Mouse (Mus musculus): Measurements from ENCODE around the gene Numb. TPM values are rescaled to one million over a fixed set of nuclear protein-coding genes. Genes with fewer than 3 reads are reported as not detected.

Gene Numb
- polyA plus RNA-seq (2016; fragmentation: Nextera tagmentation; extraction: Ambion mirVana) = 40.6 and 43.7 TPM in 2 replicates

DNA sequence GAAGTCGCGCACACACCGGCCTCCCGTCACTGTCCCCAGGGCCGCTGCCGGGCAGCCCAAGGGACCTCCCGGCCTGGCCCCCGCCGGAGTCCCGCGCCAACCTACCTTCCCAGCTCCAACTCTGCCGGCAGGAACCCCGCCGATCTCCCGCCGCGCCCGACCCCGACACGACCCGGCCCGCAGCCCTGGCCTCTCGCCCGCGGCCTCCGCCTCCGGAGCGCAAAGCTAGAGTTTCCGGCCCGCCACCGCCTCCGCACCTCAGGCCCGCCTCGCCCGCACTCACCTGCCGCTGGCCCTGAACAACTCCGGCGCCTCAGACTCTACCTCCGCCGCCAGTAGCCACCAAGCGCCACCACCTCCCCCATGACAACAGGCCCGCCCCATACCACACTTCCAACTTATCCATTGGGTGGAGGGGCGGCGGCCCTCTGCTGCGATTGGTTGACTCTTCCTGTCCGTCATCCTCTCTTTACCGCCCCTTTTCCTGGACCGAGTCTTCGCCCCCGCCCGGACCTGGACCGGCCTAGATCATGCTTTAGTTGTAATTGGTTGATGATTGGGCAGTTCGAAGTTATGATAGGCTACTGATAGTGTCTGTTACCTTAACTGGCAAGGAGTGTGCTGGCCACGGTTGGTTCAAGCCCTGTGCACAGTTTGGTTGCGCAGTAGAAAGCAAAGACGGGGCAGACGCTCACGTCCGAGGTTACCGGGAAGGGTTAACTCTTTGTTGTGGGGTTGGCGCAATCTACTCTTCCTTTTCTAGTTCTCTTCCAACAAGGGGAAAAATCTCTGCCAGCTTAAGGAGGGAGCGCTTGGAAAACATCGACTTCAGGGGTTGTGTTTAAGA, at the start of gene Numb:
Gene Numb (minus strand): TSS at position 400 of the 847 bp plus-strand sequence.
- H3K4me3 ChIP-seq = peak within 1 kb of the TSS; percentile 90
- H3K4me1 ChIP-seq (replicated peaks) = peaks cover 45% of the 10 kb centered on the region
- H3K9ac ChIP-seq = peak within 1 kb of the TSS; percentile 89
- H3K9me3 ChIP-seq (replicated peaks) = no peaks in the 10 kb centered on the region
- peak; percentile 99 for ATAC-seq (ENCODE audit: insufficient number of reproducible peaks, low FRiP score)
- H3K36me3 ChIP-seq = peaks cover 3% of the 10 kb centered on the region; the same call in 1 of the 2 replicates
- H3K27ac ChIP-seq (ENCODE audit: poor library complexity, severe bottlenecking) = peak within 1 kb of the TSS; percentile 93
- under 1% methylated on average over 62 of the region's 63 CpGs for WGBS
- peak within 1 kb of the TSS; percentile 72 for H3K4me2 ChIP-seq
- no peaks in the 10 kb centered on the region for H3K27me3 ChIP-seq (replicated peaks)

- no peaks in the 10 kb centered on the region for H3K36me3 ChIP-seq
- H3K4me2 ChIP-seq = no peak overlapping the region
- no peak overlapping the region for H3K9ac ChIP-seq
- H3K27ac ChIP-seq (ENCODE audit: poor library complexity, severe bottlenecking) = no peak overlapping the region
- ATAC-seq (ENCODE audit: insufficient number of reproducible peaks, low FRiP score) = no peak
- H3K9me3 ChIP-seq (replicated peaks) = no peaks in the 10 kb centered on the region
- H3K4me3 ChIP-seq = no peak overlapping the region
- H3K27me3 ChIP-seq (replicated peaks) = 0 out of 2 replicates have a peak, but pooled peaks cover 3% of the 10 kb centered on the region
- no peaks in the 10 kb centered on the region for H3K4me1 ChIP-seq (replicated peaks)
- WGBS = 80% methylated on average over 6 of the region's 7 CpGs
These were observed 43.5 kb upstream of the Numb start for GRCm38 (mm10) chr12:83965235-83965634.

DNA sequence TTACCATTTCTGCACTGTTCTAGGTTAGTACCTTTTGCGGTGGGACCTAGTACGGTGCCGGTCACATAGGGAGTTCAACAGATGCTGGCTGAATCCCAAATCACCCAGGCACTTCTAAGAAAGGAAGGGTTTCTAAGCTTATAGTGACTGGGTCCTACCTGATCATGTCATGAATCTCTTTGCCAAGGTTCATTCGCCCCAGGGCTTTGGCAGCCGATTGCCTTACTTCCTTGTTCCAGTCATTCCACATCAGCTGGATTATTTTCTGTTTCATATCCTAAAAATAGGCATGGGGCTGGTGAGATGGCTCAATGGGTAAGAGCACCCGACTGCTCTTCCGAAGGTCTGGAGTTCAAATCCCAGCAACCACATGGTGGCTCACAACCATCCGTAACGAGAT, 36.5 kb upstream of the Numb start:
- H3K27ac ChIP-seq (ENCODE audit: poor library complexity, severe bottlenecking) = no peak overlapping the region
- no peaks in the 10 kb centered on the region for H3K27me3 ChIP-seq (replicated peaks)
- no peaks in the 10 kb centered on the region for H3K9me3 ChIP-seq (replicated peaks)
- WGBS = 85% methylated on average over 9 of the region's 9 CpGs
- H3K36me3 ChIP-seq = peaks cover 11% of the 10 kb centered on the region; the same call in 1 of the 2 replicates
- H3K4me3 ChIP-seq = no peak overlapping the region
- H3K9ac ChIP-seq = no peak overlapping the region
- no peak overlapping the region for H3K4me2 ChIP-seq
- no peak for ATAC-seq (ENCODE audit: insufficient number of reproducible peaks, low FRiP score)
- peaks cover 10% of the 10 kb centered on the region for H3K4me1 ChIP-seq (replicated peaks)

- Histone ChIP-seq H3K9me3 (replicated peaks) (no peaks in the 10 kb centered on the region), H3K4me3 (peak overlapping the region; percentile 90), H3K4me2 (peak overlapping the region; percentile 99), H3K27me3 (replicated peaks) (no peaks in the 10 kb centered on the region), H3K4me1 (replicated peaks) (peaks cover 38% of the 10 kb centered on the region), H3K36me3 (peaks cover 24% of the 10 kb centered on the region), H3K9ac (peak overlapping the region; percentile 92), H3K27ac (ENCODE audit: poor library complexity, severe bottlenecking) (no peak overlapping the region)
- ATAC-seq (ENCODE audit: insufficient number of reproducible peaks, low FRiP score) = no peak
- 40% methylated on average over 32 of the region's 32 CpGs for WGBS
These were observed 30.2 kb upstream of the Numb start for GRCm38 (mm10) chr12:83951711-83952575.

DNA sequence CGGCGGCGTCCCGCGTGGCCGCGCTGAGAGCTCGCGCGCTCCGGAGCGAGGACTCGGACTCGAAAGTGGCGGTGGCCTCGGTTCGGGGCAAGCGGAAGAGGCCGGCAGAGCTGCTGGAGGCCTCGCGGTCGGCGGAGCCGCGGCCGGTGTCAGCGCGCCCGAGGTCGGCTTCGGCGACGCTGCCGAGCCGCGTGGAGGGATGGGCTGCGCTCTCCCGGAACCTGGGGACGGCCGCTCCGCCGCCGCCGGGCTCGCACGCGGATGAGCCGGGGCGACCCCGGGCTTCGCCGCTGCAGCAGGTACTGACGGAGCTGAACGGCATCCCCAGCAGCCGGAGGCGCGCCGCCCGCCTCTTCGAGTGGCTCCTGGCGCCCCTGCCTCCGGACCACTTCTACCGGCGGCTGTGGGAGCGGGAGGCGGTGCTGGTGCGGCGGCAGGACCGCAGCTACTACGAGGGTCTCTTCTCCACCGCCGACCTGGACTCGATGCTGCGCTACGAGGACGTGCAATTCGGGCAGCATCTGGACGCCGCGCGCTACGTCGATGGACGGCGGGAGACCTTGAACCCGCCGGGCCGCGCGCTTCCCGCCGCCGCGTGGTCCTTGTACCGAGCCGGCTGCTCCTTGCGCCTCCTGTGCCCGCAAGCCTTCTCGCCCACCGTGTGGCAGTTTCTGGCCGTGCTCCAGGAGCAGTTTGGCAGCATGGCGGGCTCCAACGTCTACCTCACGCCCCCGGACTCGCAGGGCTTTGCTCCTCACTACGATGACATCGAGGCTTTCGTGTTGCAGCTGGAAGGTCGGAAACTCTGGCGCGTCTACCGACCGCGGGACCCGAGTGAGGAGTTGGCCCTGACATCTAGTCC, 29.3 kb upstream of the Numb start:
- ATAC-seq (ENCODE audit: insufficient number of reproducible peaks, low FRiP score) = peak; percentile 63

DNA sequence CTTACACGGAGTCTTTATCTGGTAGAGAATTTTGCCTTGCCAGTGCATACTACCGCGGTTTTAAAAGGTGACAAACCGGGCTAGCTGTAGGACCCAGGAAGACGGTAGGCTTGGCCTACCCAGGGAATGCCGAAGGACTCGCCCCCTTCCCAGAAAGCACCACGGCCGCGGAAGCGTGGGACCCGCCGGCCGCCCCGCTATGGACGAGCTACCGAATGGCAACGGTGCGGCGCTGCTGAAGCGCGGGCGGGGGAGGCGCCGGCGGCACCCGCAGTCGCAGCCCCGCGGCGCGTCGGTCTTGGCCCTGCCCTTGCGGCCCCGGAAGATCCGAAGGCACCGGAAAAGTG, 28.7 kb upstream of the Numb start, which contains the start of gene Riox1:
Gene Riox1 (plus strand): TSS at position 116 of the 347 bp plus-strand sequence.
- Histone ChIP-seq H3K27ac (ENCODE audit: poor library complexity, severe bottlenecking) (peak within 1 kb of the TSS; percentile 71), H3K4me2 (peak within 1 kb of the TSS; percentile 99), H3K9ac (peak within 1 kb of the TSS; percentile 92), H3K4me3 (peak within 1 kb of the TSS; percentile 90), H3K27me3 (replicated peaks) (no peaks in the 10 kb centered on the region), H3K9me3 (replicated peaks) (no peaks in the 10 kb centered on the region), H3K4me1 (replicated peaks) (peaks cover 36% of the 10 kb centered on the region), H3K36me3 (peaks cover 22% of the 10 kb centered on the region)
- WGBS = under 1% methylated on average over 37 of the region's 37 CpGs
- peak; percentile 86 for ATAC-seq (ENCODE audit: insufficient number of reproducible peaks, low FRiP score)

More for the DNA sequence above, 29.3 kb upstream of the Numb start:
- peak overlapping the region; percentile 92 for H3K9ac ChIP-seq
- H3K4me2 ChIP-seq = peak overlapping the region; percentile 99
- under 1% methylated on average over 116 of the region's 116 CpGs for WGBS
- peaks cover 38% of the 10 kb centered on the region for H3K4me1 ChIP-seq (replicated peaks)
- H3K4me3 ChIP-seq = peak overlapping the region; percentile 90
- peaks cover 24% of the 10 kb centered on the region for H3K36me3 ChIP-seq
- no peaks in the 10 kb centered on the region for H3K9me3 ChIP-seq (replicated peaks)
- H3K27me3 ChIP-seq (replicated peaks) = no peaks in the 10 kb centered on the region
- H3K27ac ChIP-seq (ENCODE audit: poor library complexity, severe bottlenecking) = peak overlapping the region; percentile 71

GRCm38 (mm10) chr12:83949776-83950492, 28.2 kb upstream of the Numb start:
- no peaks in the 10 kb centered on the region for H3K9me3 ChIP-seq (replicated peaks)
- no peaks in the 10 kb centered on the region for H3K27me3 ChIP-seq (replicated peaks)
- ATAC-seq (ENCODE audit: insufficient number of reproducible peaks, low FRiP score) = no peak
- H3K4me2 ChIP-seq = peak overlapping the region; percentile 99
- WGBS = 30% methylated on average over 11 of the region's 11 CpGs
- H3K36me3 ChIP-seq = peaks cover 20% of the 10 kb centered on the region
- peak overlapping the region; percentile 92; the same call in 1 of the 2 replicates for H3K9ac ChIP-seq
- 0 out of 2 replicates have a peak overlapping the region, but pooled peaks have one; percentile 14 for H3K27ac ChIP-seq (ENCODE audit: poor library complexity, severe bottlenecking)
- H3K4me1 ChIP-seq (replicated peaks) = peaks cover 34% of the 10 kb centered on the region
- peak overlapping the region; percentile 90 for H3K4me3 ChIP-seq

DNA sequence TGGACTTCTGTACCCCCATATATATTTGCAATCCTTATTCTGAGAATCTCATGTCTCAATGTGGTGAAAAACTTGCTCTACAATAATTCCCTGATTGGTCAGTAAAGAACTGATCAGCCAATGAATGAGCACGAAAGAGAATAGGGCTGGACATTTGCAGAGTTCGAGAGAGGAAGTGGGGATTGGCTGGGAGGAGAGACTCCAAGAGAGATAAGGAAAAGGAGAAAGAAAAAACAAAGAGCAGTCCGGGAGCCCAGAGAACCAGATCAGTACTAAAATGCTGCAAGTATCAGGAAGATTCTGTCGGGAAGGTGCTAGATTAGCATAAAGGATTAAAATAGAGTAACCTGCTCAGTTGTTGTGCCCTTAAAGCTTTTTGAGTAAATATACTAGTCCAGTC, 27.3 kb upstream of the Numb start:
- ATAC-seq (ENCODE audit: insufficient number of reproducible peaks, low FRiP score) = no peak

DNA sequence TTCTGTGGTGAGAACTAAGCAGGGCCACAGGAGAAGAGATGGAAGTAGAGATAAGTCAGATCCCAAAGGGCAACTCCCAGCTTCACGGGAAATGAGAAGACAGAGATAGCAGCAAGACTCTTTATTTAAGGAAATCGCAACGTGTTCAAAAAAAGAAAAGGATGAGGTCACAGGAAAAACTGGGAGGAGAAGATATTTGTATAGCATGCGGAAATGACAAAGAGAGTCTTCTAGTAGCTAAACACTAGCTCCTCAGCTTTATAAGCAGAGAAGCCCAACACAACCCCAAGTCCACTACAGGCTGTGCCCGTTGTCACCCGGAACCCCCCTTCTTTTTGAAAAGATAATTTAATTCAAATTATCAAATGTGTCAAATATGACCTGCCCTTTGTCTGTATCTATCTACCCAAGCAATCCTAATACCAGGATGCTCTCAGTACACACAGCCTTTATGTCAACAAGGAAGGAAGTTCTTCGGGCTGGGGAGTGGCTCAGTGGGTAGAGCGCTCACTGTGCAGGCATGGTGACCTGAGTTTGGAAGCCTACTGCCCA, 25.6 kb upstream of the Numb start:
- H3K36me3 ChIP-seq = peaks cover 5% of the 10 kb centered on the region
- H3K4me1 ChIP-seq (replicated peaks) = peaks cover 18% of the 10 kb centered on the region
- no peak for ATAC-seq (ENCODE audit: insufficient number of reproducible peaks, low FRiP score)
- H3K9me3 ChIP-seq (replicated peaks) = no peaks in the 10 kb centered on the region
- peak overlapping the region; percentile 37 for H3K27ac ChIP-seq (ENCODE audit: poor library complexity, severe bottlenecking)
- H3K4me2 ChIP-seq = no peak overlapping the region
- H3K27me3 ChIP-seq (replicated peaks) = no peaks in the 10 kb centered on the region
- no peak overlapping the region for H3K4me3 ChIP-seq
- WGBS = 58% methylated on average over 8 of the region's 8 CpGs
- H3K9ac ChIP-seq = no peak overlapping the region

More for the DNA sequence above, 27.3 kb upstream of the Numb start:
- 47% methylated on average over 4 of the region's 4 CpGs for WGBS
- no peaks in the 10 kb centered on the region for H3K27me3 ChIP-seq (replicated peaks)
- peaks cover 20% of the 10 kb centered on the region for H3K36me3 ChIP-seq
- no peak overlapping the region for H3K4me3 ChIP-seq
- H3K4me2 ChIP-seq = no peak overlapping the region
- H3K27ac ChIP-seq (ENCODE audit: poor library complexity, severe bottlenecking) = no peak overlapping the region
- no peaks in the 10 kb centered on the region for H3K9me3 ChIP-seq (replicated peaks)
- peaks cover 34% of the 10 kb centered on the region for H3K4me1 ChIP-seq (replicated peaks)
- no peak overlapping the region for H3K9ac ChIP-seq

DNA sequence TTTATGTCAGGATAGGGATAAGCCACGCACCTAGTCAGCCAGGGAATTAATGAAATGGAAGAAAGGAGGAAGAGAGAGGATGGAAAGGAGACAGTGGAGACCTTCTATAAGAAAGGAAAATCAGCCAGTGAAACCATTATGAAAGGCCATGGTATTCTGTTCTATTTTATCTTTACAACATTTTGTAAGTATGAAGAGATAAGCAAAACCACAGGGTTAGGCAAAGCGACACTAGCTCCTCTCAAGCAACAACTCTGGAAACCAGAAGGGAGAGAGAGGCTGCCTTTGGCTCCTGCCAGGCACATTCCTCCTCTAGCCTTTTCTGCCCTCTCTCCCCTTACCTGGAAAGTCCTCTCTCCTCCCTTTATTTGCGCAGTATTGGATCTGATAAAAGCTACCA, 20.2 kb upstream of the Numb start:
- H3K4me1 ChIP-seq (replicated peaks) = peaks cover 5% of the 10 kb centered on the region; the same call in 1 of the 2 replicates
- ATAC-seq (ENCODE audit: insufficient number of reproducible peaks, low FRiP score) = no peak
- 58% methylated on average over 3 of the region's 3 CpGs for WGBS
- no peaks in the 10 kb centered on the region for H3K27me3 ChIP-seq (replicated peaks)
- H3K4me2 ChIP-seq = no peak overlapping the region
- H3K27ac ChIP-seq (ENCODE audit: poor library complexity, severe bottlenecking) = no peak overlapping the region
- no peaks in the 10 kb centered on the region for H3K36me3 ChIP-seq
- H3K9me3 ChIP-seq (replicated peaks) = no peaks in the 10 kb centered on the region
- no peak overlapping the region for H3K9ac ChIP-seq
- no peak overlapping the region for H3K4me3 ChIP-seq
